Mouse (Mus musculus): ENCODE results near the gene Fam181a.

DNA sequence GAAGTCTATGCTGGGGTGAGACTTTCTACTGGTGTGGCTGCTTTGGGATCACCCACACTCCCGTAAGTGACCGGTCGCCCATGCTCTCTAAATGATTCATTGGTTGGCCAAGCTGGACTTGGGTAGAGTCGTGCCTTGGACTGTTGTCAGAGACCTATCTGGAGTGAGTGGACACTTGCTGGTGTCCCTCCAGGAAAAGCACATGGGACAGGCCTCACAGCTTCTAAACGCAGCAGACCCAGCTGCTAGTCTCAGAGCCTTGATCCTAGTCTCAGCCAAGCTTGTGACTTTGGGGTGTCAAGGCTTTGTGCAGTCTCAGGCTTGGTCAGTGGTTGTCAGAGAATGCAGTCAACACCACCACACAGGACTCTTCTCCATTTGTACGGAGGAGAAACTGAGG lies 42.0 kb downstream of the Fam181a start:
- TF ChIP-seq POLR2A (IDR thresholded peaks at IDR 0.05; ENCODE audit: borderline replicate concordance, insufficient read depth, low read length) (no peak), CTCF (IDR thresholded peaks at IDR 0.05; ENCODE audit: borderline replicate concordance, insufficient read depth, low read depth, low read length) (no peak)

Measured in cerebellum, adult 2 months (tissue).